Mouse (Mus musculus): ENCODE measurements around the gene Pi4ka. TPM values are rescaled to one million over a fixed set of nuclear protein-coding genes. Genes with fewer than 3 reads are reported as not detected.

Pi4ka gene
- polyA plus RNA-seq, 1 experiment from 2014 or later, result 28.1 TPM

DNA sequence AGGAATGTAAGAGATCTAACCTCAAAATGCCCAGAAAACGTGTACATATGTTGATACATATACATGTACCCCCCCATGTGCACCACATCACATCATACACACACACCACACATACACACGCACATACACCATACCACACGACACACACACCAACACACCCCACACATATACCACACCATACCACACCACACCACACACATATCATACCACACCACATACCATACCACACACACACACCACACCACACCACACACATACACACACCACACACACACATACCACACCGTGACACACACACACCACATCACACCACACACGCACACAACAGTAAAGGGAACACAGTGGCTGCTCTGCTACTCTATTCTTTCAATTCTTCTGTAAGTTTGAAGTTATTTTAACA is 74.3 kb downstream of the Pi4ka start:
- no peak for ATAC-seq (replicated peaks; ENCODE audit: insufficient number of reproducible peaks, insufficient read depth, low FRiP score, low read depth)
- no peak overlapping the region for H3K9ac ChIP-seq
- no peaks in the 10 kb centered on the region for H3K9me3 ChIP-seq (replicated peaks)
- peaks cover 4% of the 10 kb centered on the region; the same call in 1 of the 2 replicates for H3K36me3 ChIP-seq
- H3K4me2 ChIP-seq, result no peak overlapping the region
- no peaks in the 10 kb centered on the region for H3K4me1 ChIP-seq (replicated peaks)
- H3K27ac ChIP-seq, result no peak overlapping the region
- H3K4me3 ChIP-seq, result no peak overlapping the region
- H3K27me3 ChIP-seq, result no peaks in the 10 kb centered on the region
- WGBS, result 91% methylated on average over 5 of the region's 5 CpGs

DNA sequence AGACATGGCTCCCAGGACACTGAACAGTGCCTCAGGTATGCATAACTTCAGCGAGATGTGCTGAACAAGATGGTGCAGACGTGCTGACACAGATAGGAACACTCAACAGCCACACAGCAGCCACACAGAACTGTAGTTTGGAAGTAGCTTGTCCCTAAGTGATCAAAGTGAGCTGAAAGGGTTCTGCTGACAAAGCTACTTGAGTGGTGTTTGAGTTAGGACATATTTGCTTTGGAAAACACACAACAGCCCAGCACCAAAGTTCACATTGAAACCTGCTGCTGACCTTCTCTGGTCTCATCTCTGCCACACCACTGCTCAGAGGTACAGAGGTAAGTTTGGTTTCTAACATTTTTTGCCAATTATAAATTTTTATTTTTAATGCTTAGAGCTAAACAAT is 75.0 kb downstream of the Pi4ka start, which contains the start of gene Serpind1:
Gene Serpind1, plus strand, starts transcription at position 256 of the 400 bp plus-strand sequence.
- 55% methylated on average over 2 of the region's 2 CpGs for WGBS
- no peak for ATAC-seq (replicated peaks; ENCODE audit: insufficient number of reproducible peaks, insufficient read depth, low FRiP score, low read depth)
- Histone ChIP-seq H3K9me3 (replicated peaks) (no peaks in the 10 kb centered on the region), H3K4me2 (no peak within 1 kb of the TSS), H3K27me3 (no peaks in the 10 kb centered on the region), H3K9ac (no peak within 1 kb of the TSS), H3K27ac (no peak within 1 kb of the TSS), H3K4me1 (replicated peaks) (no peaks in the 10 kb centered on the region), H3K4me3 (no peak within 1 kb of the TSS), H3K36me3 (no peaks in the 10 kb centered on the region; the same call in 1 of the 2 replicates)

DNA sequence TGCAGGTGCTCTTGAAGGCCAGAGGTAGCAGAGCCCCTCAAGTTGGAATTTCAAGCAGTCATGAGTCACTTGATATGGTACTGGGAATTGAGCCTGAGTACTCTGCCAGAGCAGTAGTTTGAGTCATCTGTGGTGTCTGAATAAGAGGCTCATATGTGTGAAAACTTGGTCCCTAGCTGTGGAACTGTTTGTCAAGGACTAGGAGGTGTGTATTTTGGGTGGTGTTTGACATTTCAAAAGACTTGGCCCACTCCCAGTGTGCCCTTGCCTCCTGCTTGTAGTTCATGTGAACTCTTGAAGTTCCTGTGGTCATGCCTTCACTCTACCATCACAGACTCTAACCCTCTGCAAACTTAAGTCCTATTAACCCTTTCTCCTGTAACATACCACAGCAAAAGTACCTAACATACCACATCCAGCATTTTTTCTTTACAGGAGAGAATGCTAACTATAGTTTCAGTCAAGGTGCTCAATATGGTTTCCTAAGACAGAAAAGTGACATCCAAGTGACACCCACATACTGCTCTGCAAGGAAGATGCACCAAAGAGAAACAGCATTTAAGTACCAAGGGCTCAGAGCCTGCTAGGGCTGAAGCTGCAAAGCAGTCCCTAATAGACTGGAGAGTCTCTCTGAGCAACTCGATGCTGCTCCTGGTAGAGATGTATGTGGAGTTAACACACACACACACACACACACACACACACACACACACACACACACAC is 76.1 kb downstream of the Pi4ka start:
- WGBS, result 64% methylated on average over 1 of the region's 1 CpGs
- Histone ChIP-seq H3K4me2 (no peak overlapping the region), H3K27ac (no peak overlapping the region), H3K27me3 (no peaks in the 10 kb centered on the region), H3K9me3 (replicated peaks) (no peaks in the 10 kb centered on the region), H3K4me3 (no peak overlapping the region), H3K9ac (no peak overlapping the region), H3K4me1 (replicated peaks) (no peaks in the 10 kb centered on the region), H3K36me3 (peaks cover 2% of the 10 kb centered on the region; the same call in 1 of the 2 replicates)
- ATAC-seq (replicated peaks; ENCODE audit: insufficient number of reproducible peaks, insufficient read depth, low FRiP score, low read depth), result no peak

DNA sequence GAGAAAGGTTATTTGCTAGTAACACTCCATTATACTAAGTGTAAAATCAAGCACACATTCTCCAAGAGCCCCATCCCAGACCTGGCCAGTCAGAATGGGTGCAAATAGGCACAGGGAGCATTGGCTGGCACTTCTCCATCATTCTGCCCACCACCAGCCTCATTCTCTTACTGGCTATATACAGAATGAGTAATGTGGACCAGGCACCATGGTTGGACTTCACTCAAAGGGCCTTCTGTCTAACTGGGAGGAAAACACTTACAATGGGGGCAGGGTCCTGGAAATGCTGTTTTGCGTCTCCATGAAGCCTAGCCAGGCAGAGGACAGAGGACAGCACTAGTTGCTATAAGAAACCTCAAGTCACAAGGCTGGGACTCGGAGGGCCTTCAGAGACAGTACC is 80.0 kb downstream of the Pi4ka start:
- Histone ChIP-seq H3K27ac (no peak overlapping the region), H3K4me1 (replicated peaks) (no peaks in the 10 kb centered on the region), H3K36me3 (peaks cover 6% of the 10 kb centered on the region; the same call in 1 of the 2 replicates), H3K4me3 (no peak overlapping the region), H3K9me3 (replicated peaks) (no peaks in the 10 kb centered on the region), H3K27me3 (no peaks in the 10 kb centered on the region), H3K4me2 (no peak overlapping the region), H3K9ac (no peak overlapping the region)
- WGBS, result 74% methylated on average over 2 of the region's 2 CpGs
- no peak for ATAC-seq (replicated peaks; ENCODE audit: insufficient number of reproducible peaks, insufficient read depth, low FRiP score, low read depth)

DNA sequence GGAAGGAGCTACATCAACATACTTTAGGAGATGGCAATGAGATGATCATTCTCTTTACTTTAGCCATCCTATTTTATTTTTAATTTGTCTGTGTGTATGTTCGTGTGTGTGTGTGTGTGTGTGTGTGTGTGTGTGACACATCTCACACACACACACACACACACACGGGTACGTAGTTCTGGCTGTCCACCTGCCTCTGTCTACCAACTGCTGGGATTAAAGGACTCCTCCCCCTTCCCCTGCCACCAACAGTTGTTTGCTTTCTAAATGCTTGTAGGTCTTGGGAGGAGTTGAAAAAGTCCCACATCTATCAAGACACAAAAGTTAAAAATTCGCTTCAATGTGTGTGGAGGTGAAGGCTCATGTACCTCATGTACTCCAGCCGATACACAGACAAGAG is 81.4 kb downstream of the Pi4ka start:
- H3K27me3 ChIP-seq, result no peaks in the 10 kb centered on the region
- H3K4me2 ChIP-seq, result no peak overlapping the region
- no peak overlapping the region for H3K9ac ChIP-seq
- no peaks in the 10 kb centered on the region for H3K9me3 ChIP-seq (replicated peaks)
- no peak overlapping the region for H3K27ac ChIP-seq
- no peaks in the 10 kb centered on the region for H3K4me1 ChIP-seq (replicated peaks)
- no peak for ATAC-seq (replicated peaks; ENCODE audit: insufficient number of reproducible peaks, insufficient read depth, low FRiP score, low read depth)
- WGBS, result 89% methylated on average over 5 of the region's 5 CpGs
- peaks cover 6% of the 10 kb centered on the region; the same call in 1 of the 2 replicates for H3K36me3 ChIP-seq
- no peak overlapping the region for H3K4me3 ChIP-seq

DNA sequence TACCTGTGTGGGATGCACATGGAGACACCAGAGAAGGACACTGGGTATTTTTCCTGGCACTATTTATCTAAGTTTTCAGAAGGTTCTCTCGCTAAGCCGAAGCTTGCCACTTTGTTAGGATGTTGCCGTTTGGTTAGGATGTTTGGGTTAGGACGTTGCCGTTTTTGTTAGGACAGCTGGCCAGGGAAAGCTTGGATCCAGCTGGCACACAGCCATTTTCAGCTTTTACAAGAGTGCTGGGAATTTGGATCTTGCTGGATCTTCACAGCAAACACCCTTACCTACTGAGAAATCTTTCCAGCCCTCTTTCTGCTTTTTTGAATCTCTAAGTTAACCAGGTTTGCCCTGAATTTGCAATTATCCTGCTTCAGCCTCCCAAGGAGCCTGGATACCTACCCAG is 84.6 kb downstream of the Pi4ka start:
- Histone ChIP-seq H3K27ac (no peak overlapping the region), H3K4me1 (replicated peaks) (no peaks in the 10 kb centered on the region), H3K36me3 (peaks cover 25% of the 10 kb centered on the region), H3K9ac (no peak overlapping the region), H3K4me3 (no peak overlapping the region), H3K27me3 (no peaks in the 10 kb centered on the region), H3K4me2 (no peak overlapping the region), H3K9me3 (replicated peaks) (no peaks in the 10 kb centered on the region)
- no peak for ATAC-seq (replicated peaks; ENCODE audit: insufficient number of reproducible peaks, insufficient read depth, low FRiP score, low read depth)
- WGBS, result 64% methylated on average over 5 of the region's 5 CpGs

DNA sequence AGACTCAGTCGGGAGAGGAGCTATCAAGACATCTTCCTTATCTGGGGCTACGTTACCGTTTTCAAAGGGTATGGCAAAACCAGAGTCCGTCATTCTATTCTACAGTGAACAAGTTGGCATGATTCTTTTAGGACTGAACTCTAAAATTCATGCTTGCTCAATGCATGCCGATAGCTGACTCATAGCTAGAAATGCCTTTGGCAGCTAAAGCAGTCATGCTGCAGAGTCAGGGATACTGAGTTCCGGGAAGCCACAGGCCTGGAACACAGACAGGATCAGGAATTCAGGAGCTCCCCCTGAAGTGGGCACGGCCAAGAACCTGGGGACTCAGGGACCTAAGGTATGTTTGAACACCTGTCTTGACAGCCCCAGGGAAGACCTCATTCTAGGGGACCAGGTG is 89.6 kb downstream of the Pi4ka start:
- H3K9me3 ChIP-seq (replicated peaks), result no peaks in the 10 kb centered on the region
- no peak overlapping the region for H3K4me3 ChIP-seq
- no peak for ATAC-seq (replicated peaks; ENCODE audit: insufficient number of reproducible peaks, insufficient read depth, low FRiP score, low read depth)
- H3K27me3 ChIP-seq, result no peaks in the 10 kb centered on the region
- no peak overlapping the region for H3K27ac ChIP-seq
- H3K36me3 ChIP-seq, result peaks cover 63% of the 10 kb centered on the region
- H3K4me1 ChIP-seq (replicated peaks), result no peaks in the 10 kb centered on the region
- no peak overlapping the region for H3K9ac ChIP-seq
- 89% methylated on average over 7 of the region's 7 CpGs for WGBS
- H3K4me2 ChIP-seq, result no peak overlapping the region

DNA sequence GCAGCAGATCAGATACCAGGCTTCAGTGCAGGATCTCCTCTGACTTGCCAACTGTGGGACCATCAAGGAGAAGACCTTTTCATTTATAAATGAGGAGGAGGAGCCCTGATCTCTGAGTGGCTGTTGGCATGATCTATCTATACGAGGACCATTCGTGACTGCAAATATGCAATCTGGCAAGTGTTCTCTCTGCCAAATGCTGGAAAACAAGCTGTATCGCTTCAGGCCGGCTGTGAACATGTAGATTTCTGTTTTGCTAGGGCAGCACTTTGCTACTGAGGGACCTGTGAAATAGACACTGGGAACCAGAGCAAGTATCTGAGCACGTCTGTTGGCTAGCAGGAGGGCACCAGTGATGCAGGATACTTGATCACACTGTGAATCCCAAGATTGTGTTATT is 93.6 kb downstream of the Pi4ka start:
- Histone ChIP-seq H3K4me1 (replicated peaks) (no peaks in the 10 kb centered on the region), H3K27me3 (no peaks in the 10 kb centered on the region), H3K27ac (no peak overlapping the region), H3K4me2 (no peak overlapping the region), H3K9me3 (replicated peaks) (no peaks in the 10 kb centered on the region), H3K36me3 (peaks cover 77% of the 10 kb centered on the region), H3K9ac (no peak overlapping the region), H3K4me3 (no peak overlapping the region)
- 91% methylated on average over 5 of the region's 5 CpGs for WGBS
- ATAC-seq (replicated peaks; ENCODE audit: insufficient number of reproducible peaks, insufficient read depth, low FRiP score, low read depth), result no peak

DNA sequence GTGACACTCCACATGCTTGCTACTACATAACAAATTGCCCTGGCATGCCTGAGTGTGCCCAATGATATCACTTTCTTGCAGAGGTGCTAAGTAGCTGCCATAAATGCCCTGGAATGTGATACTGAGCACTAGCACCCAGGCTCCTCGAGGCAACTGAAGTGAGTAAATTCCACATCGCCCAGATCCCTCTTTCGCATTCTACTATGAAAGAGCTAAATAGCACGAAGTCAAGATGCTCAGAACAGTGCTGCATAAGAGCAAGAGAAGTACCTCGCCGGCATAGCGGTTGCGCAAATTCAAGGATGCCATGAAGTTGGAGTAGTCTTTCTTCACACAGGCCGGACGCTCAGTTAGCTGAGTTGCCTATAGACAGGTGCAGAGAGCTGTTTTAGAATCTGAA is 97.1 kb downstream of the Pi4ka start:
- H3K9me3 ChIP-seq (replicated peaks), result no peaks in the 10 kb centered on the region
- WGBS, result 90% methylated on average over 10 of the region's 10 CpGs
- H3K27me3 ChIP-seq, result no peaks in the 10 kb centered on the region
- no peaks in the 10 kb centered on the region for H3K4me1 ChIP-seq (replicated peaks)
- H3K4me2 ChIP-seq, result no peak overlapping the region
- H3K27ac ChIP-seq, result no peak overlapping the region
- no peak overlapping the region for H3K9ac ChIP-seq
- no peak overlapping the region for H3K4me3 ChIP-seq
- H3K36me3 ChIP-seq, result peaks cover 65% of the 10 kb centered on the region
- ATAC-seq (replicated peaks; ENCODE audit: insufficient number of reproducible peaks, insufficient read depth, low FRiP score, low read depth), result no peak

DNA sequence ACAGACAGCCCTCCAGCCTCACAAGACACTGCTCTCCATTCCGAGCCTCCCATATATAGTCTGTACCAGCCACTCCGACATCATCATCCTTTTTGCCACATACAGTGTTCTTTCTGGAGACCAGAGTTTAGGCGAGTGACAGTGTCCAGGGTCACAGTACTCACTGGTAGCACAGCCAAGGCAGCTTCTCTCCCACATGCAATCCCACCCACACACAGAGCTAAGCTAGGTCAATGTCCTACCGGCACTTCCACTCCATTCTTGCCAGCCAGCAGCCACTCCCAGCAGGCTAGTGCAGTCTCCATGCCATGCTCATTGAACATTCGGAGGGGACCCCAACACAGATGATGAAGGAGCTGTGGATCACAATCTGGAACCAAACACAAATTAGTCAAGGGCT is 98.7 kb downstream of the Pi4ka start:
- H3K36me3 ChIP-seq, result peaks cover 60% of the 10 kb centered on the region
- H3K9ac ChIP-seq, result no peak overlapping the region
- 89% methylated on average over 5 of the region's 5 CpGs for WGBS
- no peak for ATAC-seq (replicated peaks; ENCODE audit: insufficient number of reproducible peaks, insufficient read depth, low FRiP score, low read depth)
- H3K4me2 ChIP-seq, result no peak overlapping the region
- no peak overlapping the region for H3K27ac ChIP-seq
- H3K4me1 ChIP-seq (replicated peaks), result no peaks in the 10 kb centered on the region
- no peak overlapping the region for H3K4me3 ChIP-seq
- H3K27me3 ChIP-seq, result no peaks in the 10 kb centered on the region
- no peaks in the 10 kb centered on the region for H3K9me3 ChIP-seq (replicated peaks)

DNA sequence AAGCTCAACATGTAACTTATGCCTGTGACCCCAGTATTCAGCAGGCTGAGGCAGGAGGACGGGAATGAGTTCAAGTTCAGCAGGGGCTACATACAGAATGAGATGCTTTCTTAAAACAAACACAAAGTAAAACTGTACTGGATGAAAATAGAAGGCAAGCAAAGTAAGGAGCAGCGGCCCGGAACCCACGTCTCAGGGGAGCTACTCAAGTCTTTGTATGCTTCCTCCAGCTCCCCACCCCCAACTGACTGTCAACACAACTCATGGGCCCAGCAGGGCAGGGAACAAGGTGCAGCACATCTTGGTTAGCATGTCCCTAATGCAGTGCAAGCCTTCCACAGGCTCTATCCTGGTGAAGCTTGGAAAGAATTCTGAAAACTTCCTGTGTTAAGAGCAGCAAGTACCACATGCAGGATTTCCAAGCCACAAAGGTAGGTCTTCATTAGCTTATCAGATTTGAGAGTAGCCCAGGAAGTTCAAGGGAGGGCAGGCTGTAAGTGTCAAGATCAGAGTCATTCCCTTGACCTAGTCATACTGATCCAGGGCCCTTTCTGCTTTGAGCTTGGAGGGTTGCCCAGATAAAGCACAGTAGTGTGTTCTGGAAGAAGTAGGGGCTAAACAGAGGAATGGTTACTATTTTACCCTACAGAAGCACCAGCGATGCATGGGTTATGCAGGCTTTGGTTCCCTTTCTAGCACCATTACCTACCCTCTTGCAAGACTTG is 102.4 kb downstream of the Pi4ka start:
- 86% methylated on average over 5 of the region's 5 CpGs for WGBS
- no peak overlapping the region for H3K4me3 ChIP-seq
- H3K9ac ChIP-seq, result no peak overlapping the region
- no peak for ATAC-seq (replicated peaks; ENCODE audit: insufficient number of reproducible peaks, insufficient read depth, low FRiP score, low read depth)
- H3K4me1 ChIP-seq (replicated peaks), result no peaks in the 10 kb centered on the region
- H3K4me2 ChIP-seq, result no peak overlapping the region
- H3K36me3 ChIP-seq, result peaks cover 64% of the 10 kb centered on the region
- H3K9me3 ChIP-seq (replicated peaks), result no peaks in the 10 kb centered on the region
- no peaks in the 10 kb centered on the region for H3K27me3 ChIP-seq
- H3K27ac ChIP-seq, result no peak overlapping the region

DNA sequence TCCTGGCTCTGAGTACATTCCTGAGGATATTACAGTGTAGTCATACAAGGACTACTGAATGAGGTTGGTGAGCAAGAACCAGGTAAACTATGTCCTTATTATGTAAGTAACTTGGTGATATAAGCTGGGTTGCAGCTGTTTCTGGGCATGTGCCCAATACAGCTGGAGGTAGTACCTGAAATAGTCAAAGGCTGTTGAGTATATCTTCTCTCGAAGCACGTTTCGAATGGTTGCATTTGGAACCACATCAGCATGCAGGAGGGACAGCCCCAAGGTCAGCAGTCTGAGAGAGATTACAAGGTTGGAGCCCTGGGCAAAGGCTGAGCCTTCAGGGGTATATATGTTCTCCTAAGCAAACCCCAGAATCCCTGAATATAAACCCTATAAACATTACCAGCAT is 105.3 kb downstream of the Pi4ka start:
- WGBS, result 79% methylated on average over 3 of the region's 3 CpGs
- Histone ChIP-seq H3K4me1 (replicated peaks) (no peaks in the 10 kb centered on the region), H3K4me2 (no peak overlapping the region), H3K9me3 (replicated peaks) (no peaks in the 10 kb centered on the region), H3K9ac (no peak overlapping the region), H3K36me3 (peaks cover 72% of the 10 kb centered on the region), H3K27me3 (no peaks in the 10 kb centered on the region), H3K27ac (no peak overlapping the region), H3K4me3 (no peak overlapping the region)
- ATAC-seq (replicated peaks; ENCODE audit: insufficient number of reproducible peaks, insufficient read depth, low FRiP score, low read depth), result no peak
